Mouse (Mus musculus) granulocyte monocyte progenitor cell, adult 5-6 weeks (primary cell): ENCODE measurements around the gene Fkbpl. TPM values are rescaled to one million over a fixed set of nuclear protein-coding genes. Genes with fewer than 3 reads are reported as not detected.
A peak's percentile ranks its signal among the peaks of the same experiment; 100 is the strongest.

ENCODE experiments used
- ATAC-seq: replicated peaks from 2 replicates; pipeline ENCODE4 v1.8.0; 2016; ENCODE audit warnings: mild to moderate bottlenecking, moderate TSS enrichment, inconsistent platforms; ENCODE audit not compliant: poor library complexity, severe bottlenecking
- total RNA-seq, 2 experiments: library from RNA; stranded (forward) in 1 of 2; stranded (reverse) in 1 of 2; fragments of 200-712, 200-1000 nt in 1 of 2; fragments of >200 nt in 1 of 2; fragmentation: Nextera tagmentation in 1 of 2; gene quantifications; 2 replicates each; pipeline ENCODE4 v1.2.3; 2014 to 2017

Fkbpl gene
- total RNA-seq, 2 experiments from 2014 or later, result 2.9 to 12.4 TPM

DNA sequence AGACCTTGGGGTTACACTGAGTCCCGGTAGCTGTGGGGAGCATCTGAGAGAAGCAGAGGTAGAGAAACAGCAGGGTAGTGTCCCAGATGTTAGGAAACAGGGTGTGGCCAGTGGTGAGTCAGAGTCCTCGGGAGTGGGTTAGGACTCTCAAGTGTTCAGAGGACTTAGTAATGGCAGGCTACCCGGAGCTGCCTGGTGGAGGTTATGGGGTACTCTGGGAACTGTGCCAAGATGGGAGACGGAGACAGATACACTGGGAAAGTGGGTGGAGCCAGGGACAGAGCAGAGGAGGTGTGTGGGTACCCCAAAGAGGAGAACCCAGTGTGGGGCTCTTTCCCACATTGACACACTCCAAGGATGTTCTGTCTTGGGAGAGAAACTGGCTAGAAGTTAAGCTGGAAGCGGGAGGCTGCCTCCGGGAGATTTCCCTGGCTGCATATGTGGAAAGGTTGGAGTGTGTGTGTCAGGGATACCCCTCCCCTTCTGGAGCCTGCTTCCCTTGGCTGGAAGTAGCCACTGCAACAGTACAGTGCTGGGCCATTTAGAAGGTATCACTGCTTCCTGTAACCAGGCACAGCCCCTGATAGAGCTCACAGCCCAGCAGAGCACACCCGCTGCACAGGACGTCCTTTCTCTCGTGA is 39.8 kb downstream of the Fkbpl start:
- ATAC-seq, result peak; percentile 17; the same call in 1 of the 2 replicates

DNA sequence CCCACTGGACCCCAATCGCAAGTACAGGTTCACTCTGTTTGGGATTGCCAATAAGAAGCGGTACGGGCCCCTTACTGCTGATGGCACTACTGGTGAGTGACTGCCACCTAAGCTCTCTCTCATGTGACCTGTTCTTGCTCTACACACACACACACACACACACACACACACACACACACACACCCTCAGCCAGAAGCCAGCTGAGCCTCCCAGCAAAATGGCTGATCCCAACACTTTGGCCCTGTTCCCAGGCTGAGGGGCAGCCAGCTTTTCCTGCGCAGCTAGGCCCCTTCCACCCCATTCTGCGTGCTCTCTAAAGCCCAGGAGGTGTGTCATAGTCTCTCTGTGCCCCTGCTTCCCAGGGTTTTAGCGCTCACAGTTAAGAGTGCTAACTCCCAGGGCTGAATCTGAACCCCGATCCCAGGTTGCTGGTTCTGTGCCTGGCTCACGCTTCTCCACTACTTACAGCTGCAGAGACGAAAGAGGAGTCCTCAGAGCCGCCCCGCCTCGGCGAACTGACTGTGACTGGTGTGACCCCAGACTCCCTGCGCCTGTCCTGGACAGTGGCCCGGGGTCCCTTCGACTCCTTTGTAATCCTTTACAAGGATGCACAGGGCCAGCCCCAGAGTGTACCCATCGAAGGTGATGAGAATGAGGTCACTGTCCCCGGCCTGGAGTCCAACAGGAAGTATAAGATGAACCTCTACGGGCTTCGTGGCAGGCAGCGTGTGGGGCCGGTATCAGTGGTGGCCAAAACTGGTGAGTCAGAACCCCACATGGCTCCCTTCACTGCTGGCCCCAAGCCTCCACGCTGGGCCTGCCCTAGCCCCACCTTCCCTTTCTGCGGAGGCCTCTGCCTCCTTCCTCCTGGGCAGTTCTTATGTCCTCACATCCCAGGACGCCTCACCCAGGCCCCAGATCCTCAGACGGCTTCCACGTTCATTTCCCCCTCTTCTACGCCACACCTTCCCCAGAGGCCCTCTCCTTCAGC is 40.9 kb downstream of the Fkbpl start:
- ATAC-seq, result peak; percentile 63

DNA sequence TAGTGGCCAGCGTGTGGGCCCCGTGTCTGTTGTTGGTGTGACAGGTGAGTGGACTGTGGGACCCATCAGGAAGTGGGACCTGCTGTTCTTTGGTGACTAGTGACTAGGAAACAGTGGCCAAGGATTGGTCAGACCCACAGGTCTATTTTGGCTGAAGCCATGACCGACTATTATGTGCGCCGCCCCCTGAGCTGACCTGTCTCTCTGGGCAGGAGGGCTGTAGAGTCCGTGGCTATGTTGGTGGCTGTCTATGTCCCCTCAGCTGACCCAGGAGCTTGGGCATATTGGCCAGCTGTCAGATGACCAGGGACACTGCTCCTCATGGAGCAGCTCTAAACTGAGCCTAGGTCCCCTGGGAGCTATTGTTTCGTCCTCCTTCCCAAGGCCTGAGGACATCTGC is 44.3 kb downstream of the Fkbpl start:
- no peak for ATAC-seq

DNA sequence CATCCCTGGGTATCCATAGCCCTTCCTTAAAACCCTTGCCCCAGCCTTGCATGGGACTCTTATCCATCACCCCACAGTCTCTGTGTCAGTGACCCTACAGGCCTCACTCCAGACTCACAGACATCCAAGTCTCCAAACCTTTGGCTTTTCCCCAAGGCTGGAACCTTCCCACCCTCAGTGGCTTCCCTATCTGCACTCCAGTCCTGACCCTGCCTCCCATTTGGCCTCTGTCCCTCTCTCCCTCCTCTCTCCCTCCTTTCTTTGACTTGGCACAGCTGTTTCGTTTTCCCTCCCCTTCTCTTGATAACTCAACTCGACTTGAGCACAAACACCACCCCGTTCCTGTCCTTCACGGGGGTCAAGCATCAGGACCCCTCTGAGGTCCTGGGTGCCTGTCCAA is 45.9 kb downstream of the Fkbpl start:
- ATAC-seq, result no peak

DNA sequence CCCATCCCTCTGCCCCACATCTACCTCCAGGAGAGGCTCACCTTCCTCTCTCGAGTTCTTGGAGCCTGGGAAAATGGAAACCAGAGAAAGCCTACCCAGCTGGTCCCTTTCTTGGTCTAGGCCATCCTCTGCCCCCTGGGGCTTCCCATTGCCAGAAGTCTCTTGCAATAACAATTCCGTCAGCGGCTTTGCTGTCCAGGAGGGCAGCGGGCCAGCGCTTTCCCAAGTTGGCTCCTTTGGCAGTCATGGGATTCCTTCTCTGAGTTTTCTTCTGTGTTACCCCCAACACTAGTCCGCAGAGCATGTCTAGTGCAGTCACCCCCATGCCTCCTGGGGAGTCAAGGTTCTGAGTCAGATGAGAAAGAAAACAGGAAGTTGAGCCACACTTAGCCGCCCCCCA is 48.3 kb downstream of the Fkbpl start:
- ATAC-seq, result no peak

Other genes starting within 250 kb of the Fkbpl start
- gene BC051142, start 245.9 kb upstream of the Fkbpl start, total RNA-seq (2014; fragmentation: Nextera tagmentation), result not detected in 2 replicates
- gene BC051142, start 245.9 kb upstream of the Fkbpl start, total RNA-seq (2017), result 0.21 TPM in 1 of 2 replicates, not detected in the other
- gene Btnl4, start 167.4 kb upstream of the Fkbpl start, total RNA-seq (2014; fragmentation: Nextera tagmentation), result not detected in 2 replicates
- not detected in 2 replicates for gene Btnl4, start 167.4 kb upstream of the Fkbpl start, total RNA-seq (2017)
- not detected in 2 replicates for gene Btnl6, start 127.4 kb upstream of the Fkbpl start, total RNA-seq (2014; fragmentation: Nextera tagmentation)
- gene Btnl6, start 127.4 kb upstream of the Fkbpl start, total RNA-seq (2017), result not detected in 2 replicates
- gene Notch4, start 80.5 kb upstream of the Fkbpl start, total RNA-seq (2014; fragmentation: Nextera tagmentation), result 0.17 and 0.43 TPM in 2 replicates
- gene Notch4, start 80.5 kb upstream of the Fkbpl start, total RNA-seq (2017), result 0.31 and 0.52 TPM in 2 replicates
- gene Gpsm3, start 55.0 kb upstream of the Fkbpl start, total RNA-seq (2014; fragmentation: Nextera tagmentation), result 64.1 and 75.3 TPM in 2 replicates
- gene Gpsm3, start 55.0 kb upstream of the Fkbpl start, total RNA-seq (2017), result 11.5 and 23.4 TPM in 2 replicates
- gene Pbx2, start 53.5 kb upstream of the Fkbpl start, total RNA-seq (2014; fragmentation: Nextera tagmentation), result 21.1 and 29.7 TPM in 2 replicates
- 25.1 and 34.4 TPM in 2 replicates for gene Pbx2, start 53.5 kb upstream of the Fkbpl start, total RNA-seq (2017)
- gene Ager, start 46.9 kb upstream of the Fkbpl start, total RNA-seq (2014; fragmentation: Nextera tagmentation), result 1.3 and 1.9 TPM in 2 replicates
- gene Ager, start 46.9 kb upstream of the Fkbpl start, total RNA-seq (2017), result 1.3 and 2.0 TPM in 2 replicates
- gene Rnf5, start 41.1 kb upstream of the Fkbpl start, total RNA-seq (2014; fragmentation: Nextera tagmentation), result 52.2 and 64.9 TPM in 2 replicates
- 13.8 and 15.2 TPM in 2 replicates for gene Rnf5, start 41.1 kb upstream of the Fkbpl start, total RNA-seq (2017)
- gene Agpat1, start 40.5 kb upstream of the Fkbpl start, total RNA-seq (2014; fragmentation: Nextera tagmentation), result 36.6 and 50.1 TPM in 2 replicates
- gene Agpat1, start 40.5 kb upstream of the Fkbpl start, total RNA-seq (2017), result 19.1 and 19.3 TPM in 2 replicates
- 2.1 TPM in 1 of 2 replicates, not detected in the other for gene Egfl8, start 28.8 kb upstream of the Fkbpl start, total RNA-seq (2014; fragmentation: Nextera tagmentation)
- gene Egfl8, start 28.8 kb upstream of the Fkbpl start, total RNA-seq (2017), result not detected in 2 replicates
- 41.9 and 45.1 TPM in 2 replicates for gene Ppt2, start 16.3 kb upstream of the Fkbpl start, total RNA-seq (2014; fragmentation: Nextera tagmentation)
- 20.4 and 23.3 TPM in 2 replicates for gene Ppt2, start 16.3 kb upstream of the Fkbpl start, total RNA-seq (2017)
- 0.88 TPM in 1 of 2 replicates, not detected in the other for gene Prrt1, start 15.2 kb upstream of the Fkbpl start, total RNA-seq (2014; fragmentation: Nextera tagmentation)
- not detected in 2 replicates for gene Prrt1, start 15.2 kb upstream of the Fkbpl start, total RNA-seq (2017)
- gene Atf6b, start 2.4 kb downstream of the Fkbpl start, total RNA-seq (2014; fragmentation: Nextera tagmentation), result 38.3 and 42.5 TPM in 2 replicates
- gene Atf6b, start 2.4 kb downstream of the Fkbpl start, total RNA-seq (2017), result 31.9 and 44.6 TPM in 2 replicates
- gene Tnxb, start 25.8 kb downstream of the Fkbpl start, total RNA-seq (2014; fragmentation: Nextera tagmentation), result not detected in 2 replicates
- not detected in 2 replicates for gene Tnxb, start 25.8 kb downstream of the Fkbpl start, total RNA-seq (2017)
- 0.23 TPM in 1 of 2 replicates, not detected in the other for gene C4b, start 99.1 kb downstream of the Fkbpl start, total RNA-seq (2014; fragmentation: Nextera tagmentation)
- gene C4b, start 99.1 kb downstream of the Fkbpl start, total RNA-seq (2017), result 0.09 TPM in 1 of 2 replicates, not detected in the other
- gene Cyp21a1, start 159.8 kb downstream of the Fkbpl start, total RNA-seq (2014; fragmentation: Nextera tagmentation), result not detected in 2 replicates
- gene Cyp21a1, start 159.8 kb downstream of the Fkbpl start, total RNA-seq (2017), result not detected in 2 replicates
- 24.0 and 47.6 TPM in 2 replicates for gene Stk19, start 192.2 kb downstream of the Fkbpl start, total RNA-seq (2014; fragmentation: Nextera tagmentation)
- 23.1 and 29.0 TPM in 2 replicates for gene Stk19, start 192.2 kb downstream of the Fkbpl start, total RNA-seq (2017)
- gene Dxo, start 192.3 kb downstream of the Fkbpl start, total RNA-seq (2014; fragmentation: Nextera tagmentation), result 28.3 and 50.7 TPM in 2 replicates
- gene Dxo, start 192.3 kb downstream of the Fkbpl start, total RNA-seq (2017), result 30.2 and 32.1 TPM in 2 replicates
- 31.1 and 48.4 TPM in 2 replicates for gene Skiv2l, start 205.4 kb downstream of the Fkbpl start, total RNA-seq (2014; fragmentation: Nextera tagmentation)
- 29.3 and 43.9 TPM in 2 replicates for gene Skiv2l, start 205.4 kb downstream of the Fkbpl start, total RNA-seq (2017)
- 53.3 and 54.5 TPM in 2 replicates for gene Nelfe, start 205.6 kb downstream of the Fkbpl start, total RNA-seq (2014; fragmentation: Nextera tagmentation)
- 37.1 and 57.3 TPM in 2 replicates for gene Nelfe, start 205.6 kb downstream of the Fkbpl start, total RNA-seq (2017)
- gene Cfb, start 217.8 kb downstream of the Fkbpl start, total RNA-seq (2014; fragmentation: Nextera tagmentation), result not detected in 2 replicates
- not detected in 2 replicates for gene Cfb, start 217.8 kb downstream of the Fkbpl start, total RNA-seq (2017)
- 12.2 and 14.2 TPM in 2 replicates for gene Zbtb12, start 234.7 kb downstream of the Fkbpl start, total RNA-seq (2014; fragmentation: Nextera tagmentation)
- gene Zbtb12, start 234.7 kb downstream of the Fkbpl start, total RNA-seq (2017), result 13.3 and 15.3 TPM in 2 replicates
- not detected in 2 replicates for gene Gm20547, start 237.3 kb downstream of the Fkbpl start, total RNA-seq (2014; fragmentation: Nextera tagmentation)
- gene Gm20547, start 237.3 kb downstream of the Fkbpl start, total RNA-seq (2017), result not detected in 2 replicates